Mouse (Mus musculus) left cerebral cortex, adult 8-10 months (tissue): ENCODE data around the gene Hsh2d. TPM values are rescaled to one million over a fixed set of nuclear protein-coding genes. Genes with fewer than 3 reads are reported as not detected.

Experiments used
- DNase-seq, 2 experiments: peaks; one replicate each; pipeline ENCODE4 v3.0.0; 2022; ENCODE audit warnings: low spot score in 2 of 2
- total RNA-seq, 4 experiments: library from RNA; stranded (reverse); gene quantifications; 2 replicates each; pipeline ENCODE4 v1.2.4; 2022

Gene Hsh2d
- not detected for total RNA-seq

DNA sequence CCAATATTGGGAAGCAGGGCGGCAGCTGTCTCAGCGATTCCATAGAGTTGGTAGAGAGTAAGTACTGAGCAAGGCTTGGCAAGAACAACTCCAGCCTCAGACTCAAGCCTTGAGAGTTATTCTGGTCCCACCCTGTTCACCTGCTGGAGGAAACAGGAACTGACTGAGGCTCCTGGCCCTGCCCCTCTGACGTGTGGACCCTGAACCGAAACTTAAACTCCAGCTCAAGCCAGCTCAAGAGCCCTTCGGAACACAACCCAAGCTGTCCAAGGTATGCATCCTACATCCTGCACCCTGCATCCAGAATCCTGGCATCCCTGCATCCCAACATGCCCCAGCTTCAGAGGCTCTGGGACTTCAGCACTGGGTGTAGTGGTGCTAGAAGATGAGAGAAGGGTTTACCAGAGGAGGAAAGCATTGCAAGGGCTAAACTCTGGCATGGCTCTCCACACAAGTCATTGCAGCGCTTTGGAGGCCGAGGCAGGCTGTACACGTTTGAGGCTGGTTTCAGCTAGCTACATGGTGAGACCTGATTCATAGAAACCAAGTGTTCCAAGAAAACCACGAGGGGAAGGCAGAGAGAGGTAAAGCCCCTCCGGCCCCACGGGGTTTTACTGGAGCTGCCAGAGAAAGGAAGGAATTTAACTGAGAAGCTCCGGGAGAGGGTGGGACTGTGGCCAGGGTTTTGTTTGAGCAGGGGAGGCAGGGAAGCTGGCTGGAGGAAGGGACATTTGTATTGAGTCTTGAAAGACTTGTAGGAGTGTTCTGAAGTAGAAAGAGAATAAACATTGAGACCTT, at the start of gene Hsh2d:
Gene Hsh2d, plus strand, starts transcription at position 222 of the 798 bp plus-strand sequence.
- DNase-seq, result no peak

DNA sequence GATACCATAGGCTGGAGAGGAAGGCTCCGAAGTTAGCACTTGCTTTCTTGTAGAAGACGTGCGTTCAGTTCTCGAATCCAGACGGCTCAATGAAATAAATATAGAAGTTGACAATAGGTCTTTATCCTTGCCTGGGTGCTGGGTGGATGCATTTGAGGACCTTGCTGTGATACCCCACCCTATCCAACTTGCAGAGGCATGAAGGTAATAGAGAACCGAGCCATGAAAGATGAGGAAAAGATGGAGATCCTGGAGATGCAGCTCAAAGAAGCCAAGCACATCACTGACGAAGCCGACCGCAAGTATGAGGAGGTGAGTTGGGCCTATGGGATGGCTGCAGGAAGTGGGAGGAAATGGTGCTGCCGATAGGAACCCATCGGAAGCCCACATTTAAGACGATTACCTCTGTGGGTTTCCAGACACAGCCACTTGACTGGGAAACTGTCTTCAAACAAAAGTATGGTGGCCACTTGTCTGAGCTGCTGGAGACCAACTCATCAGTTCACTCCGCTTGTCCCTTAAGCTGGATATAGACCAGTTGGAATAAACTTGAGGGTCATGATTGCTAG, 46.1 kb upstream of the Hsh2d start:
- DNase-seq, result no peak

- no peak for DNase-seq
Observed at GRCm38 (mm10) chr8:72144345-72144975, 45.0 kb upstream of the Hsh2d start.

DNA sequence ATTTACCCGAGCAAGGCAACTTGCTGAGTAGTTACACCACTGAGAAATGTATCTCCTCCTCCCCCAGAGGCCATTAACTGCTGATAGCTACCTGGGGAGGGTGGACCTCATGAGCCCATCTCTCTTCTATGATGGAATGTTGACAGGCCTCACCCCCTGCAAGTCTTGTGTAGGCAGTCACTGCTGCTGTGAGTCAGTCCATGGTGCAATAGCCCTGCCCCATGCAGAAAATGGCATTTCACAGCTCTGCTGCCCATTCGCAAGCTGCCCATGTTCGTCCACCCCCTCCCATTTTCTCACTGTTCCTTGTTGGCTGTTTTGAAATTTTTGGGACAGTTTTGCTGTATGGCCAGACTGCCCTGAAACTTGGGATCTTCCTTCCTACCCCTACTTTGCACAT, 43.9 kb upstream of the Hsh2d start:
- DNase-seq, result no peak

- DNase-seq, result no peak
Observed at GRCm38 (mm10) chr8:72146056-72146455, 43.4 kb upstream of the Hsh2d start.

DNA sequence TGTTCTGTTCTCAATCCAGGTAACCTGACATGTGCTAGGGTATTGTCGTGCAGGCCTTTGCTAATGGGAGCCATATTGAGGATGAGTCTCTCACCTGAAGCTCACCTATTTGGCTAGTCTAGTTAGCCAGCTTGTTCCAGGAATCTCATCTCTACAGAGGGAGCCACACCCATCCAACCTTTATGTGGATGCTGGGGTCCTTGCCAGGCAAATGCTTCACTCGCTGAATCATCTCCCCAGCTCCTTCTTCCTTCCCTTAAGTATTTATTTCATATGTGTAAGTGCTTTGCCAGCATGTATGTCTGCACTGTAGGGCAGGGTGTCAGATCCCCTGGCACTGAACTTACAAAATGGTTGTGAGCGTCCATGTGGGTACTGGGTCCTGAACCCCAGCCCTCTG, 42.9 kb upstream of the Hsh2d start:
- DNase-seq, result no peak

DNA sequence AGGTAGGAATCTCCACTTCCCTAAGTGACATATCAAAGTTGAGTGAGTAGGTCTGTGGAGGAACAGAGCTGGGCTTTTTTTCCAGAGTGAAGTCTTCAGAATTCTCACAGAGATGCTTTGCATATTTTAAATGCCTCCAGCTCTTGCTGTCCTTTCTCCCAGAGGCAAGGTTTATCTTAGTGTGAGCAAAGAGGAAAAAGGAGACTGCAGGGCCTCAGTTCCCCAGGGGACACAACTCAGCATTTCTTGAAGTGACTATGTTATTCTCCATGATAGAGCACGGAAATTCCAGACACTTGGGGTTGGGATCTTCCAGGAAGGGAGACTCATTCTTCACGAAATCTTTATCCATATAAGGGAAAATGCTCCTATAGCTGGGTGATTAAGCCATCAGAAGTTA, 42.2 kb upstream of the Hsh2d start:
- DNase-seq, result no peak

DNA sequence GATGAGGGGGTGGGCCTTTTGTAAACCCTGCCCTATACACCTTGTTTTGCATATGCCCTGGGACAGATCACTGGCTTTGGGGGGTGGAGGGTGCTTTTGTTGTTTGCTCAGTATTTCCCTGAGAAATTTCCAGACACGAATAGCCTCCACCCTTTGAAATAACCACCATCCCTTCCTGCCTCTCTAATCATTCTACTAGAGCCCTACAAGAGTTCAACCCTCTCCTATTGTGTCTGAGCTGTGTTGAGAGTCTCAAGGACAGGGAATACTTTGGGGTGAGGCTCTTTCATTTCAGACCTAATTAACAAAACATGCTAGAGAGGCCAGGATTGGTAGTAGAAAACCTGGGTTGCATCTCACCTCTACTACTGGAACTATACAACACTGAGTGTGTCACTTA, 40.4 kb upstream of the Hsh2d start:
- no peak for DNase-seq

GRCm38 (mm10) chr8:72151418-72152078, 37.9 kb upstream of the Hsh2d start:
- no peak for DNase-seq

DNA sequence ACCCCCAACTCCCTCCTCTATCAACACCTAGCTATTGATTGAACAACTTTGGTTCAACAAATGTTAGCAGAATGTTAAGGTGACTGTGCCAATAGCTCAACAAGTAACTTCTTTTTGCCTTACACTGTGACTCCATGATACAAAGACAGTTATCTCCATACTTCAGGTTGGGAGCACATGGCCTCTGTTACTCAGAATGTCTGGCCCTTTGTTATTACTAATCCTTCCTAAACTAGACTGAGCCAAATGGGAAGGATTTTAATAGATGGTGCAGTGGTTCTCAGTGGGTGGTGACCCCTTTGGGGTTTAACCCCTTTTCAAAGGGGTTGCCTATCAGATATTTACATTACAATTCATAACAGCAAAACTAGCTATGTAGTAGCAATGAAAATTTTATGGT, 36.1 kb upstream of the Hsh2d start:
- no peak for DNase-seq

DNA sequence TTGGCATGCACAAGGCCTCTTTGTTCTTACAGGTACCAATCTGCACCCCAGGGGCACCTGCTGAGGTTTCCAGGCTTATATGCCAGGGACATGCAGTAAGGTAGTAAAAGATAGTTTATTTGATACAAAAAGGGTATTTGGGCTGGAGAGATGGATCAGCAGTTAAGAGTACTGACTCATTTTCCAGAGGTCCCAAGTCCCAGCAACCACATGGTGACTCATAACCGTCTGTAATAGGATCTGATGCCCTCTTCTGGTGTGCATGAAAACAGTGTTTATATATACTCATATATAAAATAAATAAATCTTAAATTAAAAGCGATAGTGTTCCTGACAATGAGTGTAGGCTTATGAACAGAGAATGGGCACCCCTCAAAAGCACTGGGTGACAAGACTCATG, 31.3 kb upstream of the Hsh2d start:
- no peak for DNase-seq

GRCm38 (mm10) chr8:72158726-72159125, 30.7 kb upstream of the Hsh2d start:
- DNase-seq, result no peak

DNA sequence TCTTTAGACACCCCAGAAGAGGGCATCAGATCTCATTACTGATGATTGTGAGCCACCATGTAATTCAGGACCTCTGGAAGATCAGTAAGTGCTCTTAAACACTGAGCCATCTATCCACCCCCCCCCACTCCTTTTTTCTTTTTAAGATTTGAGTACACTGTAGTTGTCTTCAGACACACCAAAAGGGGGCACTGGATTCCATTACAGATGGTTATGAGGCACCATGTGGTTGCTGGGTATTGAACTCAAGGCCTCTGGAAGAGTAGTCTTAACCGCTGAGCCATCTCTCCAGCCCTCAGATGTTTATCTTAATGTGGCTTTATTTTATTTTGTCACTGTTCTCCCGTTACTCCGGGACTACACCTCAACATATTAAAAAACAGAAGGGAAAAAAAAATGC, 29.4 kb upstream of the Hsh2d start:
- DNase-seq, result no peak

GRCm38 (mm10) chr8:72160707-72161697, 28.4 kb upstream of the Hsh2d start, which contains the start of gene Rab8a:
Rab8a (plus strand) TSS chr8:72161200.
- DNase-seq, result peak; percentile 100

DNA sequence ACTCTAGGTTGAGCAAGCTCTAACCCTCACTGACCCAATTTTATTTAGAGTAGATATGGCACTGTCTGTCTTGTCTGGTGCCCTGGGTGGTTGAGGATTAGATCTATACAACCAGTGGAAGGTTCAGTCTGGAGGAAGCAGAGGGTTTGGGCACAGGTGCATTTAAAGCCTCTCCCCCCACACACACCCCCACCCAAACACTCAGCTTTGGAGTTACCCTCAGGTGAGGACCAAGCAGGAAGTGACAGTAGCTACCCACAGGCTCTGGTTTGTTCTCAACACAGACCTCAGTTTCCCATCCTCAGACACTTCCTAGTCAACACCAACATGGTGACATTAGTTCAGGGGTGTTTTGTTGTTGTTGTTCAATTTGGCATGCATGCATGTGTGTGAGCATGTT, 26.6 kb upstream of the Hsh2d start:
- DNase-seq, result no peak

DNA sequence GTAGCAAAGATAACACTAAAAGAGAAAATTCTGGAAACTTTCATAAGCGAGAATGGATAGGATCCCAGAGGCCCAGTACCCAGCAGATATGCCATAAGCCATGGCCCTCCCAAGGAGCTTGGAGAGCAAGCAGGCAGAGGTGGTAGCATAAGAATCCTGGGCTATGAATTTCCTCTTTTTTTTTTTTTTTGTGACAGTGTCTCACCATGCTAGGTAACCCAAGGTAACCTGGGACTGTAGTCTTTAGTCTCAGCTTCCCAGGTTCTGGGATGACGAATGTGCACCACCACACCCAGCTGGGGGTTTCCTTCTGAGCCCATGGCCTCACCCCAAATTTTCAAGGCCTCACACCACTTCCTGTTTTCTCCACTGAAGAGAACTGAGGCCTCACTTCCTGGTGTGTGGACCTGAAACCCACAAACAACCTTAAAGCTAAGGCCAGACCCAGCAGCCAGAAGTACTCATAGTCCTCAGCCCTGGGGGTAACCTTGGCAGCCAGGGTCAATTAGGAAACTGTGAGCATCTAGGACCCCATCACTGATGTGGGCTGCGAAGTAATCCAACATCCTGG, 20.3 kb upstream of the Hsh2d start:
- no peak for DNase-seq

- DNase-seq, result no peak
Observed at GRCm38 (mm10) chr8:72169681-72170249, 19.7 kb upstream of the Hsh2d start.

DNA sequence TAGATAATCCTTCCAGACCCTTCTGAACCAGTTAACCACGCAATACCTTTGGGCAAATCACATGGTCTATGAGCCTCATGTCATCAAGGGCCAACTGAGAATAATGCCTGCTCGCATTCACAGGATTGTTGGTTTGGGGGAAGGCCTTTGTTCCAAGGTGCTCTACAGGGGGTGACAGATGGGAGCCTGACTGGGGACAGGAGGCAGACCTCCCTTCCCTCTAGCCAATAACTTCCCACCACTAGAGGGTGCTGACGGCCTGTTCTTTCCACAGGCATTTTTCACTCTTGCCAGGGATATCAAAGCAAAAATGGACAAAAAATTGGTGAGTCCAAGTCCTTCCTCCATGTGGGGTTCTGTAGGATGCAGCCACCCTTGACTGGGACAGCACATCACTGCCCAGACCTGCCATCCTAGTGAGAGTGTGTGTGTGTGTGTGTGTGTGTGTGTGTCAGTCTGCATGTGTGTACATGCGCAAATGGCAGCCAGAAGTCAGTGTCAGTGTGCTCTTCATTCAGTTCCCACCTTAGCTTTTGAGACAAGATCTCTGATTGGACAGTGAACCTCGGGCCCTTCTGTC, 12.0 kb upstream of the Hsh2d start:
- DNase-seq, result peak in 1 of 2 experiments; percentile 39

DNA sequence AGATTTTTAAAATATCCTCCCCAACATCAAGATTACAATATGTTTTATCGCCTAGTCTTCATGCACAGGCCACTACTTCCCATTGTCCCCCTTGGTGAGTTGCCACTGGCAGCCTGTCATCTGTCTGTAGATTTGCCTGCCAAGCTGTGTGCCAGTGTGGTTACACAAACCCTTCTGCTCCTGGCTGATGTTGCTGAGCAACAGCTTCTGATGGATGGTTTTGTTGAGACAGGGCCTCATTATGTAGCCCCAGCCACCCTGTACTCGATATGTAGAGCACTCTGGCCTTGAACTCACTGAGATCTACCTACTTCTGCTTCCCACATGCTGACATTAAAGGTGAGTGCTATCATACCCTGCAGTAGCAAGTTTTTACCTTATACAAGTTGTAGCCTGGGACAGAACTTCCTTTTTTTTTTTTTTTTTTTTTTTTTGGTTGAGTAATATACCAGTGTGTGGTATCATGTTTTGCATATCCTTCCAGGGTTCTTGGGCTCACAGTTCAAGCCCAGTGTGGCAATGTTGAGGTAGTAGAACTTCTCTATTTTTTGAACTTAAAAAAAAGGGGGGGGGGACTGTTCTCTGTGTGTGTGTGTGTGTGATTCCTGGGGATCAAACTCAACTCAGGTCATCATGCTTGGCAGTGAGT, 5.8 kb upstream of the Hsh2d start:
- DNase-seq, result no peak
